Mouse (Mus musculus) megakaryocyte-erythroid progenitor cell, adult 5-6 weeks (primary cell): ENCODE measurements around the gene Ttc13. TPM values are rescaled to one million over a fixed set of nuclear protein-coding genes. Genes with fewer than 3 reads are reported as not detected.

Experiments
- ATAC-seq: replicated peaks from 2 replicates; pipeline ENCODE4 v1.8.0; 2016; ENCODE audit warnings: mild to moderate bottlenecking, inconsistent platforms; ENCODE audit not compliant: severe bottlenecking, poor library complexity, low FRiP score, low TSS enrichment
- total RNA-seq, 2 experiments: library from RNA; stranded (forward) in 1 of 2; stranded (reverse) in 1 of 2; fragments of 200-1000, 215-1000 nt in 1 of 2; fragments of >200 nt in 1 of 2; fragmentation: Nextera tagmentation in 1 of 2; gene quantifications; 2 replicates each; pipeline ENCODE4 v1.2.3; 2014 to 2017

Ttc13 gene
- total RNA-seq, 2 experiments from 2014 or later: 50.7 to 73.5 TPM

- peak; percentile 90 for ATAC-seq
These were observed 8.6 kb downstream of the Ttc13 start for GRCm38 (mm10) chr8:124713207-124713606.

- no peak for ATAC-seq
These were observed 16.0 kb downstream of the Ttc13 start for GRCm38 (mm10) chr8:124705823-124706222.

GRCm38 (mm10) chr8:124704376-124704775 is 17.4 kb downstream of the Ttc13 start:
- ATAC-seq: no peak

GRCm38 (mm10) chr8:124703526-124703925 is 18.3 kb downstream of the Ttc13 start:
- no peak for ATAC-seq

GRCm38 (mm10) chr8:124702183-124702582 is 19.6 kb downstream of the Ttc13 start:
- ATAC-seq: no peak

- ATAC-seq: no peak
These were observed 20.8 kb downstream of the Ttc13 start for GRCm38 (mm10) chr8:124701023-124701422.

- ATAC-seq: no peak
These were observed 21.5 kb downstream of the Ttc13 start for GRCm38 (mm10) chr8:124700271-124700670.

GRCm38 (mm10) chr8:124695424-124696100 is 26.2 kb downstream of the Ttc13 start:
- no peak for ATAC-seq

- no peak for ATAC-seq
These were observed 30.1 kb downstream of the Ttc13 start for GRCm38 (mm10) chr8:124691706-124692105.

- no peak for ATAC-seq
These were observed 32.9 kb downstream of the Ttc13 start for GRCm38 (mm10) chr8:124688899-124689298.

- ATAC-seq: no peak
These were observed 39.6 kb downstream of the Ttc13 start for GRCm38 (mm10) chr8:124682218-124682617.

- ATAC-seq: no peak
These were observed 40.0 kb downstream of the Ttc13 start for GRCm38 (mm10) chr8:124681792-124682157.

GRCm38 (mm10) chr8:124681077-124681791 is 40.5 kb downstream of the Ttc13 start:
- ATAC-seq: no peak

- ATAC-seq: no peak
These were observed 43.5 kb downstream of the Ttc13 start for GRCm38 (mm10) chr8:124678246-124678645.

GRCm38 (mm10) chr8:124677486-124677885 is 44.3 kb downstream of the Ttc13 start:
- peak; percentile 79 for ATAC-seq

- no peak for ATAC-seq
These were observed 44.7 kb downstream of the Ttc13 start for GRCm38 (mm10) chr8:124677078-124677477.

- no peak for ATAC-seq
These were observed 45.1 kb downstream of the Ttc13 start for GRCm38 (mm10) chr8:124676661-124677060.

GRCm38 (mm10) chr8:124672345-124672744 is 49.4 kb downstream of the Ttc13 start:
- ATAC-seq: no peak

GRCm38 (mm10) chr8:124668798-124669197 is 53.0 kb downstream of the Ttc13 start:
- no peak for ATAC-seq

- ATAC-seq: no peak
These were observed 57.4 kb downstream of the Ttc13 start for GRCm38 (mm10) chr8:124664414-124664813.

- no peak for ATAC-seq
These were observed 57.9 kb downstream of the Ttc13 start for GRCm38 (mm10) chr8:124663874-124664230.
